Mouse (Mus musculus) cortical plate, adult 2 months (tissue): ENCODE measurements around the gene Hspa5.

Source experiments
- CTCF ChIP-seq: fragments of 200-500 bp; IDR thresholded peaks from 2 replicates; pipeline ENCODE4 v1.5.1; 2011; ENCODE audit warnings: mild to moderate bottlenecking, control low read depth, low read length; ENCODE audit not compliant: insufficient read depth; ENCODE audit errors: extremely low read depth
- POLR2A ChIP-seq: fragments of 200-500 bp; IDR thresholded peaks from 2 replicates; pipeline ENCODE4 v1.6.1; 2011; ENCODE audit warnings: mild to moderate bottlenecking, low read length, control low read depth; ENCODE audit not compliant: insufficient read depth; ENCODE audit errors: extremely low read depth

GRCm38 (mm10) chr2:34725269-34725668 is 46.5 kb upstream of the Hspa5 start:
- TF ChIP-seq CTCF (no peak), POLR2A (no peak)
